Mouse (Mus musculus): Measurements from ENCODE around the gene Tigd3.

DNA sequence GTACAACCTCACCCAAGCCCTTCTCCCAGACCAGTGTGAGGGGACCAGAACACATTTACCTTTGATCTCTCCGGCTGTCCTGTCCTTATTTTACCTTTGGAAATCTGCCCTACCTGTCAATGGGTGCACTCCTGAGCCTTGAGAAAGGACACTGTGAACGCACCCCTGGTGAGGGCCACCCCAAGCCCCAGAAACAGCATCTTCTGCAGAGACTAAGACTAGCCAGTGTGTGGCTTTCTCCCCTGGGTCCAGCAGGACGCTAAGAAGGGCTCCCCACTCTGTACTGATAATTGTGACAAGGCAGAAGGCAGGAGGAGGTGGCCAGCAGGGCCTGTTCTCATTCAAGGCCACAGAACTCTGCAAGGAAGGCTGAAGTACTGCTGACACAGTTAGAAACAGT is 15.0 kb downstream of the Tigd3 start:
- TF ChIP-seq ZC3H11A (IDR thresholded peaks at IDR 0.05; ENCODE audit: borderline replicate concordance, low read depth, low read length) (no peak), CHD2 (IDR thresholded peaks at IDR 0.05; ENCODE audit: low read depth, low read length) (no peak), MAFK (IDR thresholded peaks at IDR 0.05; ENCODE audit: insufficient read depth, low read depth, low read length) (no peak)

Measured in ES-E14 (cell line).